In genomic region chr10:73564216-73564615, GRCm38 (mm10) we compare ENCODE assay signal across 9 mouse cellular contexts.
DNase-seq lines count a peak whose midpoint lies in the region; ATAC-seq lines count a peak whose summit lies in the region.
"Had no signal": no experiment of that assay in that cellular context is flagged by ENCODE, and none has a peak within 500 bp of the region (broad histone marks: within the 10 kb centered on the region; RNA-seq: fewer than 3 reads in every experiment).

No protein-coding gene starts in this region.

- H3K27ac ChIP-seq in kidney, embryonic 15.5 days, result no peak overlapping the region
- H3K27ac ChIP-seq in embryonic facial prominence, embryonic 10.5 days (replicated peaks), result no peak overlapping the region
- no peak overlapping the region for H3K27ac ChIP-seq in intestine, embryonic 15.5 days
- H3K27ac ChIP-seq: hindbrain, embryonic 15.5 days had no signal

- H3K4me3 ChIP-seq in kidney, embryonic 15.5 days (replicated peaks), result no peak overlapping the region
- no peak overlapping the region for H3K4me3 ChIP-seq in embryonic facial prominence, embryonic 10.5 days
- H3K4me3 ChIP-seq in intestine, embryonic 15.5 days (replicated peaks), result no peak overlapping the region
- H3K4me3 ChIP-seq: hindbrain, embryonic 15.5 days; megakaryocyte, embryonic 14.5 days had no signal

- no peaks in the 10 kb centered on the region for H3K9me3 ChIP-seq in kidney, embryonic 15.5 days (replicated peaks)
- no peaks in the 10 kb centered on the region for H3K9me3 ChIP-seq in embryonic facial prominence, embryonic 10.5 days
- no peaks in the 10 kb centered on the region for H3K9me3 ChIP-seq in intestine, embryonic 15.5 days
- H3K9me3 ChIP-seq: hindbrain, embryonic 15.5 days had no signal

- 66% methylated on average over 7 of the region's 7 CpGs for WGBS in kidney, embryonic 15.5 days
- 72% methylated on average over 7 of the region's 7 CpGs for WGBS in embryonic facial prominence, embryonic 10.5 days
- 70% methylated on average over 7 of the region's 7 CpGs for WGBS in intestine, embryonic 15.5 days

- no peaks in the 10 kb centered on the region for H3K4me1 ChIP-seq in kidney, embryonic 15.5 days
- no peaks in the 10 kb centered on the region for H3K4me1 ChIP-seq in embryonic facial prominence, embryonic 10.5 days
- H3K4me1 ChIP-seq in intestine, embryonic 15.5 days (replicated peaks), result no peaks in the 10 kb centered on the region
- H3K4me1 ChIP-seq: hindbrain, embryonic 15.5 days; megakaryocyte, embryonic 14.5 days had no signal

- H3K36me3 ChIP-seq in kidney, embryonic 15.5 days, result no peaks in the 10 kb centered on the region
- no peaks in the 10 kb centered on the region for H3K36me3 ChIP-seq in embryonic facial prominence, embryonic 10.5 days (replicated peaks)
- no peaks in the 10 kb centered on the region for H3K36me3 ChIP-seq in intestine, embryonic 15.5 days
- H3K36me3 ChIP-seq: hindbrain, embryonic 15.5 days had no signal

- no peak overlapping the region for H3K4me2 ChIP-seq in kidney, embryonic 15.5 days
- H3K4me2 ChIP-seq in intestine, embryonic 15.5 days (replicated peaks), result no peak overlapping the region
- H3K4me2 ChIP-seq: hindbrain, embryonic 15.5 days had no signal

- H3K9ac ChIP-seq in kidney, embryonic 15.5 days, result no peak overlapping the region
- no peak overlapping the region for H3K9ac ChIP-seq in intestine, embryonic 15.5 days
- H3K9ac ChIP-seq: hindbrain, embryonic 15.5 days had no signal

- H3K27me3 ChIP-seq in kidney, embryonic 15.5 days, result no peaks in the 10 kb centered on the region
- H3K27me3 ChIP-seq in embryonic facial prominence, embryonic 10.5 days (replicated peaks; ENCODE audit: low read depth, poor library complexity, severe bottlenecking), result no peaks in the 10 kb centered on the region
- no peaks in the 10 kb centered on the region for H3K27me3 ChIP-seq in intestine, embryonic 15.5 days (replicated peaks)
- H3K27me3 ChIP-seq: hindbrain, embryonic 15.5 days; megakaryocyte, embryonic 14.5 days had no signal

- peak; percentile 9 for DNase-seq in kidney, postnatal 10 days
- DNase-seq in adrenal gland, postnatal 10 days, result peak; percentile 66
- peak; percentile 19 for DNase-seq in embryonic facial prominence, embryonic 10.5 days (ENCODE audit: low spot score)
- DNase-seq in mesoderm, embryonic 11.5 days (ENCODE audit: low read depth, low spot score), result peak; percentile 26
- DNase-seq in urinary bladder, postnatal 25 days (ENCODE audit: low spot score), result no peak

- ATAC-seq in kidney, embryonic 15.5 days (replicated peaks; ENCODE audit: low FRiP score), result no peak
- no peak for ATAC-seq in intestine, embryonic 15.5 days
